Mouse (Mus musculus): ENCODE data around the gene Pkdrej. TPM values are rescaled to one million over a fixed set of nuclear protein-coding genes. Genes with fewer than 3 reads are reported as not detected.

The Pkdrej gene
- polyA plus RNA-seq, 1 experiment from 2014 or later: 0.10 TPM

GRCm38 (mm10) chr15:85765022-85765421, 56.5 kb downstream of the Pkdrej start:
- ATAC-seq (ENCODE audit: low read depth): no peak
- no peak overlapping the region for H3K9ac ChIP-seq (ENCODE audit: low read length)
- 43% methylated on average over 3 of the region's 3 CpGs for WGBS
- H3K36me3 ChIP-seq (ENCODE audit: control insufficient read depth, insufficient read depth, low read length): no peaks in the 10 kb centered on the region
- no peak overlapping the region for H3K4me3 ChIP-seq (ENCODE audit: low read length)
- H3K27ac ChIP-seq (ENCODE audit: low read length): no peak overlapping the region
- no peak overlapping the region for H3K4me2 ChIP-seq (ENCODE audit: low read depth, low read length)
- H3K4me1 ChIP-seq (replicated peaks; ENCODE audit: control insufficient read depth, insufficient read depth, low read length): no peaks in the 10 kb centered on the region
- no peaks in the 10 kb centered on the region for H3K9me3 ChIP-seq (ENCODE audit: control insufficient read depth, low read length)
- H3K27me3 ChIP-seq (ENCODE audit: control insufficient read depth, insufficient read depth, low read depth, low read length): no peaks in the 10 kb centered on the region

Other genes with a start within 250 kb of the Pkdrej start
- gene Wnt7b, start 239.3 kb downstream of the Pkdrej start, polyA plus RNA-seq (2015; fragmentation: Nextera tagmentation; extraction: Ambion mirVana): 40.2 and 44.8 TPM in 2 replicates
- 5.2 and 5.9 TPM in 2 replicates for gene Ppara, start 86.8 kb downstream of the Pkdrej start, polyA plus RNA-seq (2015; fragmentation: Nextera tagmentation; extraction: Ambion mirVana)
- gene Cdpf1, start 10.0 kb downstream of the Pkdrej start, polyA plus RNA-seq (2015; fragmentation: Nextera tagmentation; extraction: Ambion mirVana): 33.8 and 43.5 TPM in 2 replicates
- gene Ttc38, start 10.6 kb upstream of the Pkdrej start, polyA plus RNA-seq (2015; fragmentation: Nextera tagmentation; extraction: Ambion mirVana): 6.4 and 6.8 TPM in 2 replicates
- gene Gtse1, start 38.0 kb upstream of the Pkdrej start, polyA plus RNA-seq (2015; fragmentation: Nextera tagmentation; extraction: Ambion mirVana): 30.5 and 32.5 TPM in 2 replicates
- 41.6 and 48.8 TPM in 2 replicates for gene Trmu, start 57.6 kb upstream of the Pkdrej start, polyA plus RNA-seq (2015; fragmentation: Nextera tagmentation; extraction: Ambion mirVana)
- 3.5 and 3.6 TPM in 2 replicates for gene Celsr1, start 212.0 kb upstream of the Pkdrej start, polyA plus RNA-seq (2015; fragmentation: Nextera tagmentation; extraction: Ambion mirVana)
- gene Gramd4, start 236.0 kb upstream of the Pkdrej start, polyA plus RNA-seq (2015; fragmentation: Nextera tagmentation; extraction: Ambion mirVana): 9.2 and 11.2 TPM in 2 replicates